ENCODE assay signal across 10 mouse cellular contexts in genomic region chr3:129590548-129591226, GRCm38 (mm10). TPM values are rescaled to one million over a fixed set of nuclear protein-coding genes. Genes with fewer than 3 reads are reported as not detected.
DNase-seq lines count a peak whose midpoint lies in the region; ATAC-seq lines count a peak whose summit lies in the region.
"Had no signal": no experiment of that assay in that cellular context is flagged by ENCODE, and none has a peak within 500 bp of the region (broad histone marks: within the 10 kb centered on the region; RNA-seq: fewer than 3 reads in every experiment).

No protein-coding gene starts in this region.

- H3K36me3 ChIP-seq in forebrain, embryonic 13.5 days (ENCODE audit: poor library complexity, severe bottlenecking), result peaks cover 3% of the 10 kb centered on the region; the same call in 1 of the 2 replicates
- H3K36me3 ChIP-seq in midbrain, embryonic 15.5 days (replicated peaks), result no peaks in the 10 kb centered on the region
- H3K36me3 ChIP-seq: neural tube, embryonic 13.5 days had no signal

- H3K4me1 ChIP-seq in forebrain, embryonic 13.5 days, result peaks cover 16% of the 10 kb centered on the region
- H3K4me1 ChIP-seq in midbrain, embryonic 15.5 days, result peaks cover 14% of the 10 kb centered on the region; the same call in 1 of the 2 replicates
- H3K4me1 ChIP-seq: neural tube, embryonic 13.5 days had no signal

- no peak overlapping the region for H3K4me3 ChIP-seq in forebrain, embryonic 13.5 days
- H3K4me3 ChIP-seq in midbrain, embryonic 15.5 days, result no peak overlapping the region
- H3K4me3 ChIP-seq: neural tube, embryonic 13.5 days had no signal

- DNase-seq in left cerebral cortex, adult 11 months (ENCODE audit: low spot score), result peak; percentile 69
- no peak for DNase-seq in left cerebral cortex, postnatal 4 days
- peak; percentile 74 for DNase-seq in layer of hippocampus, adult 11-12 months (ENCODE audit: low spot score)
- peak; percentile 83 for DNase-seq in thymus, postnatal 14 days
- no peak for DNase-seq in MN1 (ENCODE audit: low spot score)
- DNase-seq in urinary bladder, adult 18-20 months (ENCODE audit: low spot score in 2 of 2), result no peak

- peak; percentile 62 for ATAC-seq in forebrain, embryonic 13.5 days
- ATAC-seq in midbrain, embryonic 15.5 days (replicated peaks), result no peak
- ATAC-seq: Patski had no signal

- H3K9me3 ChIP-seq in forebrain, embryonic 13.5 days (replicated peaks), result no peaks in the 10 kb centered on the region
- no peaks in the 10 kb centered on the region for H3K9me3 ChIP-seq in midbrain, embryonic 15.5 days
- H3K9me3 ChIP-seq: neural tube, embryonic 13.5 days had no signal

- WGBS in forebrain, embryonic 13.5 days, result 58% methylated on average over 17 of the region's 17 CpGs
- WGBS in midbrain, embryonic 15.5 days, result 52% methylated on average over 17 of the region's 17 CpGs

- H3K4me2 ChIP-seq in forebrain, embryonic 13.5 days, result 0 out of 2 replicates have a peak overlapping the region, but pooled peaks have one; percentile 4
- H3K4me2 ChIP-seq in midbrain, embryonic 15.5 days, result peak overlapping the region; percentile 24
- H3K4me2 ChIP-seq: neural tube, embryonic 13.5 days had no signal

- no peaks in the 10 kb centered on the region for H3K27me3 ChIP-seq in forebrain, embryonic 13.5 days
- no peaks in the 10 kb centered on the region for H3K27me3 ChIP-seq in midbrain, embryonic 15.5 days (replicated peaks)
- H3K27me3 ChIP-seq: neural tube, embryonic 13.5 days; Patski had no signal

- peak overlapping the region; percentile 54 for H3K27ac ChIP-seq in forebrain, embryonic 13.5 days
- 0 out of 2 replicates have a peak overlapping the region, but pooled peaks have one; percentile 26 for H3K27ac ChIP-seq in midbrain, embryonic 15.5 days
- H3K27ac ChIP-seq: neural tube, embryonic 13.5 days had no signal

- intact Hi-C loops in left cerebral cortex, postnatal 4 days (cut with DNase I), result no loop called here

- no peak overlapping the region for H3K9ac ChIP-seq in forebrain, embryonic 13.5 days
- no peak overlapping the region for H3K9ac ChIP-seq in midbrain, embryonic 15.5 days
- H3K9ac ChIP-seq: neural tube, embryonic 13.5 days had no signal

RNA-seq across cellular contexts. Expression of gene Elovl6, which starts 58.5 kb away (rescaled TPM):
- total RNA-seq in left cerebral cortex, postnatal 4 days (2021), result 10 to 100 TPM; 51.5 to 60.3 TPM
- 33.5 and 34.9 TPM in 2 replicates for polyA plus RNA-seq in forebrain, embryonic 13.5 days (2015; fragmentation: Nextera tagmentation; extraction: Ambion mirVana)
- polyA plus RNA-seq in midbrain, embryonic 15.5 days (2015; fragmentation: Nextera tagmentation; extraction: Ambion mirVana), result 37.5 and 38.6 TPM in 2 replicates

Comparison
In these comparisons a context has a peak if more than half of its experiments do, and no peak if none do; other contexts are left out.
1. DNase-seq: peak in left cerebral cortex, adult 11 months (single experiment), layer of hippocampus, adult 11-12 months (single experiment) and thymus, postnatal 14 days (single experiment); none in left cerebral cortex, postnatal 4 days (single experiment), MN1 (single experiment) and urinary bladder, adult 18-20 months (0 of 2).